Comparison of ENCODE assay signal across 18 mouse cellular contexts in the genomic region with DNA sequence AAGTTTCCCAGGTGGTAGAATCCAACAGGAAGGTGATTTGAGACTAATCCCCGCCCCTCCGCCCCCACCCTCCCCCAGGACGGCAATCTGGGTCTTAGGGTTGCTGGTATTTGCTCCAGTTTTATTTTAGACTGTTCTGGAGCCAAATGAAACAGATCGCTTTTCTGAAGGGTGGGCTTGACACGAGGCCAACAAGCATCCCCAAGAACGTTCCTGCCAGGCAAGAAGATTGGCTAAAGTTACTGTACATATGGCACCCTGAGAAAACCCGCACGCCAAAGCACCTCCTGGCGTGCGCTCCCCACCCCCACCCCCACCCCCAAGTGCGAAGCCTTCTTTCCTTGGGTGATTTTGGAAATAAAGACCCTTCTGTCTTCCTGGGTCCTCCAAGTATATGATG.
DNase-seq lines count a peak whose midpoint lies in the region; ATAC-seq lines count a peak whose summit lies in the region.
"Had no signal": no experiment of that assay in that cellular context is flagged by ENCODE, and none has a peak within 500 bp of the region (broad histone marks: within the 10 kb centered on the region; RNA-seq: fewer than 3 reads in every experiment).

No protein-coding gene starts in this region.

- ATAC-seq in embryonic facial prominence, embryonic 13.5 days (ENCODE audit: insufficient number of reproducible peaks, insufficient read depth, low FRiP score, low TSS enrichment, low read depth) = no peak
- ATAC-seq in limb, embryonic 13.5 days (ENCODE audit: low FRiP score, low read depth) = no peak
- ATAC-seq: liver, embryonic 12.5 days; midbrain, embryonic 15.5 days had no signal

- peak overlapping the region; percentile 16; the same call in 1 of the 2 replicates for H3K27ac ChIP-seq in embryonic facial prominence, embryonic 13.5 days
- no peak overlapping the region for H3K27ac ChIP-seq in embryonic facial prominence, embryonic 10.5 days (replicated peaks)
- H3K27ac ChIP-seq in limb, embryonic 13.5 days = 0 out of 2 replicates have a peak overlapping the region, but pooled peaks have one; percentile 28
- H3K27ac ChIP-seq: liver, embryonic 12.5 days; midbrain, embryonic 15.5 days had no signal

- H3K4me1 ChIP-seq in embryonic facial prominence, embryonic 13.5 days = peaks cover 9% of the 10 kb centered on the region; the same call in 1 of the 2 replicates
- H3K4me1 ChIP-seq in embryonic facial prominence, embryonic 10.5 days = no peaks in the 10 kb centered on the region
- H3K4me1 ChIP-seq in limb, embryonic 13.5 days = peaks cover 14% of the 10 kb centered on the region
- H3K4me1 ChIP-seq: liver, embryonic 12.5 days; midbrain, embryonic 15.5 days had no signal

- no peak overlapping the region for H3K4me3 ChIP-seq in embryonic facial prominence, embryonic 13.5 days
- H3K4me3 ChIP-seq in embryonic facial prominence, embryonic 10.5 days = no peak overlapping the region
- no peak overlapping the region for H3K4me3 ChIP-seq in limb, embryonic 13.5 days
- H3K4me3 ChIP-seq: erythroblast, embryonic 14.5 days; liver, embryonic 12.5 days; midbrain, embryonic 15.5 days; myocyte had no signal

- H3K9me3 ChIP-seq in embryonic facial prominence, embryonic 13.5 days = no peaks in the 10 kb centered on the region
- H3K9me3 ChIP-seq in embryonic facial prominence, embryonic 10.5 days = no peaks in the 10 kb centered on the region
- H3K9me3 ChIP-seq in limb, embryonic 13.5 days = no peaks in the 10 kb centered on the region
- H3K9me3 ChIP-seq: liver, embryonic 12.5 days; midbrain, embryonic 15.5 days had no signal

- intact Hi-C loops in left cerebral cortex, postnatal 4 days (cut with DNase I) = loop anchor here (5.0 kb wide), 1 partner anchor 175 kb away; no protein-coding TSS in a partner anchor
- intact Hi-C loops in left cerebral cortex, postnatal 36 days (cut with DNase I) = no loop called here

- no peak for DNase-seq in embryonic facial prominence, embryonic 10.5 days (ENCODE audit: low spot score)
- peak; percentile 78 for DNase-seq in left cerebral cortex, postnatal 4 days
- no peak for DNase-seq in left cerebral cortex, postnatal 36 days (ENCODE audit: low spot score in 2 of 2)
- peak; percentile 76 for DNase-seq in brain, embryonic 18.5 days (ENCODE audit: low read depth, low spot score)
- no peak for DNase-seq in adrenal gland, adult 18-20 months (ENCODE audit: low spot score in 2 of 2)
- DNase-seq: adrenal gland, postnatal 25 days; cerebellum, adult 9-10 months; gastrocnemius, postnatal 36 days; kidney, adult 11 months; lung, adult 2 months; thymus, postnatal 36 days had no signal

- H3K36me3 ChIP-seq in embryonic facial prominence, embryonic 13.5 days = no peaks in the 10 kb centered on the region
- H3K36me3 ChIP-seq in embryonic facial prominence, embryonic 10.5 days (replicated peaks) = no peaks in the 10 kb centered on the region
- no peaks in the 10 kb centered on the region for H3K36me3 ChIP-seq in limb, embryonic 13.5 days
- H3K36me3 ChIP-seq: liver, embryonic 12.5 days had no signal

- 61% methylated on average over 11 of the region's 11 CpGs for WGBS in embryonic facial prominence, embryonic 13.5 days
- WGBS in embryonic facial prominence, embryonic 10.5 days = 80% methylated on average over 11 of the region's 11 CpGs
- WGBS in limb, embryonic 13.5 days = 60% methylated on average over 11 of the region's 11 CpGs

- H3K9ac ChIP-seq in embryonic facial prominence, embryonic 13.5 days = no peak overlapping the region
- no peak overlapping the region for H3K9ac ChIP-seq in limb, embryonic 13.5 days
- H3K9ac ChIP-seq: liver, embryonic 12.5 days; midbrain, embryonic 15.5 days had no signal

- H3K27me3 ChIP-seq in embryonic facial prominence, embryonic 13.5 days = no peaks in the 10 kb centered on the region
- no peaks in the 10 kb centered on the region for H3K27me3 ChIP-seq in embryonic facial prominence, embryonic 10.5 days (replicated peaks; ENCODE audit: low read depth, poor library complexity, severe bottlenecking)
- no peaks in the 10 kb centered on the region for H3K27me3 ChIP-seq in limb, embryonic 13.5 days
- H3K27me3 ChIP-seq: CH12.LX; midbrain, embryonic 15.5 days had no signal

- no peak overlapping the region for H3K4me2 ChIP-seq in embryonic facial prominence, embryonic 13.5 days
- no peak overlapping the region for H3K4me2 ChIP-seq in limb, embryonic 13.5 days (replicated peaks)
- H3K4me2 ChIP-seq: liver, embryonic 12.5 days; midbrain, embryonic 15.5 days had no signal

Comparison
In these comparisons a context has a peak if more than half of its experiments do, and no peak if none do; other contexts are left out.
1. DNase-seq: peak in left cerebral cortex, postnatal 4 days (single experiment) and brain, embryonic 18.5 days (single experiment); none in embryonic facial prominence, embryonic 10.5 days (single experiment), left cerebral cortex, postnatal 36 days (0 of 2) and adrenal gland, adult 18-20 months (0 of 2).